Mouse (Mus musculus) liver, adult (tissue): ENCODE results near the gene Lect2.

Experiments
- GATA4 ChIP-seq: IDR thresholded peaks from 2 replicates; pipeline ENCODE4 v1.6.1; 2014; ENCODE audit warnings: mild to moderate bottlenecking, low read length; ENCODE audit not compliant: insufficient replicate concordance

The Lect2 gene

DNA sequence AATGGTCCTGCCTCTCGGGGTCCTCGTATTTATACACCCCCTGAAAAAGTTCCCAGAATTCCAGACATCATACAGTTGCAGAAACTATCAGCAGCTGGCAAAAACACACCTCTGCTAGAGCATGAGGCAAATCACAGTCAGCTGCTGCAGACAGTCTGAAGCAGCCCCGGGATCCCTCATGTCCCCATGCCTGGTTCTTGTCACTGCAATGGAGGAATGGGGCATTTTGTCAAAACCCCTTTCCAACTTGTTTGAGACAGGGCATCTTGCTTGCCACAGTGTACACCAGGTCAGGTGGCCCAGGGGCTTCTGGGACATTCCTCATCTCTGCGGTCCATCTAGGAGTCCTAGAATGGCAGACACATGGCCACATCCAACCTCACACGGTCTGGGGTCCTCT is 13.4 kb downstream of the Lect2 start:
- no peak for TF ChIP-seq GATA4

- TF ChIP-seq GATA4 = no peak
Measured at GRCm38 (mm10) chr13:56529685-56530084, 18.6 kb downstream of the Lect2 start.

- TF ChIP-seq GATA4 = no peak
Measured at GRCm38 (mm10) chr13:56529031-56529430, 19.3 kb downstream of the Lect2 start.

DNA sequence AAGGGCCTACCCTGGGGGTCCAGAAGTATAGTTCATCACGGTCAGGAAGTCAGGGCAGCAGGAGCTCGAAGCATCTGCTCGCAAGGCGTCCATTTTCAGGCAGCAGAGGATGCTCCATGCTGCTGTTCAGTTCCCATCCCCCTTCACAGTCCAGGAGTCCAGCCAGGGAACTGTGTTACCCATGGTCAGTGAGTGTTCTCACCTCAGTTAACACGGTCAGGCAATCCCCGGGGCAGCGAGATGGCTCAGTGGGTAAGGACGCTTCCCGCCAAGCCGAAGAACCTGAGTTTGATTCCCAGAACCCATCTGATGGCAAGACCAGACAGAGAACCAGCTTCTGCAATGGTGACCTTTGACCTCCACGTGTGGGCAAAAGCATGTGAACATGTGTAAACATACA is 20.0 kb downstream of the Lect2 start:
- no peak for TF ChIP-seq GATA4

GRCm38 (mm10) chr13:56527846-56528245 is 20.5 kb downstream of the Lect2 start:
- TF ChIP-seq GATA4 = no peak

DNA sequence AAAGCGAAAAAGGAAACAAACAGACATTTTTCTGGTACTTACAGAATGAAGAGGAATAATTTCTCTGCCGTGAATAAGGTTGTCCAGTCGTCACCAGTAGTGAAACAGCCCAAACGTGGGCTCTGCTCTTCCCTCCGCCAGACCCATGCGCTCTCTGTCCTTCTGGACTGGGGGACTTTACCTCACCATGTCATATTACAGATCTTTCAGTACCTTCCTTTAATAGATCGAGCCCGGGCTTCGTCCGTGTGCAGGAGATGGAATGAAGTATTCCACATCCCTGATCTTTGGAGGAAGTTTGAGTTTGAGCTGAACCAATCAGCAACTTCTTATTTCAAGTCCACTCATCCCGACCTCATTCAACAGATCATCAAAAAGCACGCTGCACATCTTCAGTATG is 21.4 kb downstream of the Lect2 start:
- TF ChIP-seq GATA4 = no peak

DNA sequence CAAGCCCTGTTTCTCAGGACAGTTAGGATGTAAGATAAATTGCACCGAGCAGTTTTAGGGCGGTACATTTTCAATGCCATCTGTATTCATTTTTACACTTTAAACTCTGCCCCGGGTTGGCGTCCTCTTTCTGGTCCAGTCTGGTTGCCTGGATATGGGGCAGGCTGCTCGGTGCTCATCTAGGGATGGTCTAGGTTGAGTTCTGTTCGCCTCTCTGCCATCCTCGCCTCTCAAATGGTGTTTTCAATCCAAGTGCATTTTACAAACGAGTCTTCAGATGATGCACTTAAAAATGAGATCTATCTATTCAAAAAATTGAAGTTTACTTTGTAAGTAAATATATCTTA is 25.5 kb downstream of the Lect2 start:
- TF ChIP-seq GATA4 = no peak

- no peak for TF ChIP-seq GATA4
Measured at GRCm38 (mm10) chr13:56522081-56522820, 26.1 kb downstream of the Lect2 start, which contains the start of gene Fbxl21. Fbxl21 (plus strand) TSS chr13:56522472.

DNA sequence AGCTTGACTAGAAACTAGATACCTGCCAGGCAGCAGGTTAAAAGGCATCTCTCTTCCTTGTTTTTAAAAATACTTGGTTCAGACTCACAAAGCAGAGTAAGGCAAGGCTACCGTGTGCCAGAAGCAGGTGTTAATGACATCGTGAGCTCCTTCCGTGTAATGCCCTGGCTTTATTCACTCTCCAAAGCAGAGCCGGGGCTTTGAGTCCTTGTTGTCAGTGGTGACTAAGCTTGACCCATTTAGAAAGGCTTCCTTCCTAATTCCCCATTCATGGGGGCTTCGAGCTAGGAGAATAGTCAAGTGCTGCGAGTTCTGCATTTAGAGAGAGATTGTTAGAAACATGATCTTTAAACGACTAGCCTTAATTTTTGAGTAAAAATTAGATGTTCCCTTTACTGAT is 31.5 kb downstream of the Lect2 start:
- no peak for TF ChIP-seq GATA4

DNA sequence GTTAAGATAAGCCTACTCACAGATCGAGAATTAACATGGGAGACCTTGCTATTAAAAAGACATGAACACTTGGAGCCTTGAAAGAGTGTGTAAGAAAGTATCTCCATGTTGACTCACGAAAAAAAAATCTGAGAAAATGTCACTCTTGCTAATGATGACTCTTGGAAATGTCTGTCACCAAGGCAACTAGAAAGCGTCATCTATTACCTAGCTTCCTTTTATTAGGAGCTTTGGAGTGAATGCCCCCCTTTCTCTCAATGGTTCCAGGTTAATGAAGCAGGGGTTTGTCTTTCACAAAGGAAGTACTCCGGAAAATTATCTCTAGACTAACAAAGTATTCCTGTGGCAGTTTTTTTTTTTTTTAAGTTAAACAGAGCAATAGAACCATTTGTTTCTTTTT is 32.0 kb downstream of the Lect2 start:
- TF ChIP-seq GATA4 = no peak

GRCm38 (mm10) chr13:56513595-56513994 is 34.7 kb downstream of the Lect2 start:
- TF ChIP-seq GATA4 = no peak

- TF ChIP-seq GATA4 = no peak
Measured at GRCm38 (mm10) chr13:56509796-56510195, 38.5 kb downstream of the Lect2 start.

GRCm38 (mm10) chr13:56506871-56507496 is 41.3 kb downstream of the Lect2 start:
- no peak for TF ChIP-seq GATA4

DNA sequence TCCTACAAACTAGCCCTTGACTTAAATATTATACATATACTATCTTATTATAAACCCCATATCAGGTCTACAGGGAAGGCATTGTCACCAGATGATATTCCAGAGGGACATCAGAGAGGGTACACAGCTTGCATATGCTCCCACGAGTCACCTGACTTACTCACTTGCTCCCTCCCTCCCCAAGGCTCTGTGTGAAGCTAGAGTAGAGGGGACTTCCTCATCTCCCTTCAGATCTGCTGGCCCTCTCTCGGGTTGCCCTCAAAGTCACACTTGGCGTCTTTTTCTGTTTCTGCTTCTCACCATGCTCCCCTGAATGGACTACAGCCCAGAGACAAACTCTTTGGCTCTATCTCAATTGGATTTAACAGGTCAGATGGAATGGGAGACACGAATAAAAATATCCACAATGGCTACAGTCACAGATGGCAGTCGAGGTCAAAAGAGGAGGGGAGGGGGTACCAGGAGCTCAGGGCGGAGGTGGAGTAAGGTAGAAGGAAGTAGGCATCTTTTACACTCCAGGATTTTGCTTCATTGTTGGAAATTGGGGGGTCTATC is 46.4 kb downstream of the Lect2 start:
- TF ChIP-seq GATA4 = no peak

DNA sequence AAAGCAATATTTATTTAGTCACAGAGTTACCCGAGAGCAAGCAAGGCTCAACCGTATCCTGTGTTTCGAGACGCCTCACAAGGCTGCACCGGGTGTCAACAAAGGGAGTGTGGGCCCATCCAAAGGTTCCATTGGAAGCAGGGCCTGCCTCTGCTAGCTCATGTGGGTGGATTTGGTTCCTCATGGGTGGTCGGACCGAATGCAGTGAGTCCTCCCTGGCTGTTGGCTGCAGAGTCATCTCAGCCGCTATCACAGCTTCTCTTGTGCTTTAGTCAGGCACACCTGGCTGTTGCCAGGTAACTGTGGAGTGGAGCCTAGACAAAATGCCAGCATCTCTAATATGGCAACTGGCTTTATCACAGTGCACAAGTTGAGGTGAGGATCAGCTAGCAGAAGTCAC is 47.7 kb downstream of the Lect2 start:
- TF ChIP-seq GATA4 = no peak

GRCm38 (mm10) chr13:56500132-56500531 is 48.2 kb downstream of the Lect2 start:
- TF ChIP-seq GATA4 = no peak
